Mouse (Mus musculus) neural tube, embryonic 15.5 days (tissue): ENCODE measurements around the gene Gm17387. TPM values are rescaled to one million over a fixed set of nuclear protein-coding genes. Genes with fewer than 3 reads are reported as not detected.
"Not testable (repeated sequence)": the region's sequence is repeated elsewhere in the genome, so short reads cannot be mapped to it uniquely, and the experiment has no call there.

Source experiments
- ATAC-seq: fragments of 200-750 bp; cut with Nextera tagmentation; 2 replicates; pipeline ENCODE4 v1.8.0; 2017; ENCODE audit warnings: mild to moderate bottlenecking, moderate TSS enrichment, moderate library complexity; ENCODE audit not compliant: low FRiP score
- H3K27ac ChIP-seq: fragments of 300-500 bp; sonication (generic); replicated peaks from 2 replicates; pipeline ENCODE4 v1.5.1; 2015; ENCODE audit warnings: mild to moderate bottlenecking, inconsistent platforms
- H3K27me3 ChIP-seq: fragments of 300-500 bp; sonication (generic); replicated peaks from 2 replicates; pipeline ENCODE4 v1.6.1; 2015; ENCODE audit warnings: inconsistent platforms
- H3K36me3 ChIP-seq: fragments of 300-500 bp; sonication (generic); 2 replicates; pipeline ENCODE4 v1.6.1; 2015; ENCODE audit warnings: inconsistent platforms
- H3K4me1 ChIP-seq: fragments of 300-500 bp; sonication (generic); 2 replicates; pipeline ENCODE4 v1.6.1; 2015; ENCODE audit warnings: inconsistent platforms
- H3K4me2 ChIP-seq: fragments of 300-500 bp; sonication (generic); 2 replicates; pipeline ENCODE4 v1.6.1; 2015; ENCODE audit warnings: inconsistent platforms, mild to moderate bottlenecking, moderate library complexity
- H3K4me3 ChIP-seq: fragments of 300-500 bp; sonication (generic); replicated peaks from 2 replicates; pipeline ENCODE4 v1.5.1; 2015; ENCODE audit warnings: mild to moderate bottlenecking, inconsistent platforms
- H3K9ac ChIP-seq: fragments of 300-500 bp; sonication (generic); replicated peaks from 2 replicates; pipeline ENCODE4 v1.6.1; 2015; ENCODE audit warnings: mild to moderate bottlenecking, inconsistent platforms
- H3K9me3 ChIP-seq: fragments of 300-500 bp; sonication (generic); replicated peaks from 2 replicates; pipeline ENCODE4 v1.6.1; 2016; ENCODE audit warnings: inconsistent platforms
- whole genome bisulfite sequencing: fragments of 180-500 bp; shearing (Covaris S2); methylation state at CpG from one replicate; pipeline ENCODE4 v1.1.7; 2015; ENCODE audit warnings: mixed read lengths; 5-methylcytosine and 5-hydroxymethylcytosine counted together
- polyA plus RNA-seq: library from polyadenylated mRNA; unstranded; fragments of >200 nt; fragmentation: Nextera tagmentation; extraction: Ambion mirVana; gene quantifications from 2 replicates; pipeline ENCODE4 v1.2.1, GENCODE M21; 2015

Gene Gm17387
- polyA plus RNA-seq, 1 experiment from 2014 or later: not detected

DNA sequence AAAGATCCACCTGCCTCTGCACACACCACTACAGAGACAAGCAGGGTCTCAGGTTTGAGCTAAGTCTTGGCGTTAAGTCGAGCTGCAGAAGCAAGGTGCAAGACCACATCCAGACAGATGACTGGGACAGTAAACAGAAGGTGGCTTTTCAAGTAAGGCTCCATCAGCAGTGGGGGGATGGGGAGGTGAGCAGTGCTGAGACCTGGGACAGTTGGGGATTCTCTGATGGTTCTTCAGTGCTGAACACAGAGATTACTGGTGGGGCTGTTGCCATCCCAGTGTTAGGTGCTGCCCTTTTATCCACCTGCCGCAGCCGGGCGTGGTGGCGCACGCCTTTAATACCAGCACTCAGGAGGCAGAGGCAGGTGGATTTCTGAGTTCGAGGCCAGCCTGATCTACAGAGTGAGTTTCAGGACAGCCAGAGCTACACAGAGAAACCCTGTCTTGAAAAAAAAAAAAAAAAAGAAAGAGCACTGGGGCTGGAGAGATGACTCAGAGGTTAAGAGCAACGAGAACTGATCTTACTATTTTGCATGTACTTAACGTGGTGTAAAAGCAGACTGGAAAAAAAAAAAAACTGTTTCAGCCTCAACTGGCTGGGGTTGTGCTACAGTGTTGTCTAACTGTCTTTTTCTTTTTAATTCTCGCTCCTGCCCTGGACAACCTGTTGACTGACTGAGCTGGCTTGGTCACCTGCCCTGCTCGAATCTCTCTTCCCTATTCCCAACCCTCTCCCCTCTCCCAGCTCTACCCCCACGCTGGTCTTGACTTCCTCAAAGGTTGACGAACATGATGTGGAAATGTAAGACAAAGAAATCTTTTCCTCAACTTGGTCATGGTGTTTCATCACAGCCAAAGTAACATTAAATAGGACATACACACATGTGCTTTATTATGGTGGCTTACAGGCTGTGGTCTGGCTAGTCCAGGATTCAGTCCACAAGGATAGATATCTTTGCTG, 7.2 kb upstream of the Gm17387 start:
- Histone ChIP-seq H3K4me2 (no peak overlapping the region), H3K9me3 (no peaks in the 10 kb centered on the region), H3K9ac (no peak overlapping the region), H3K27ac (no peak overlapping the region), H3K4me3 (no peak overlapping the region), H3K27me3 (no peaks in the 10 kb centered on the region), H3K4me1 (no peaks in the 10 kb centered on the region), H3K36me3 (no peaks in the 10 kb centered on the region)
- WGBS: 85% methylated on average over 14 of the region's 14 CpGs
- no peak for ATAC-seq

DNA sequence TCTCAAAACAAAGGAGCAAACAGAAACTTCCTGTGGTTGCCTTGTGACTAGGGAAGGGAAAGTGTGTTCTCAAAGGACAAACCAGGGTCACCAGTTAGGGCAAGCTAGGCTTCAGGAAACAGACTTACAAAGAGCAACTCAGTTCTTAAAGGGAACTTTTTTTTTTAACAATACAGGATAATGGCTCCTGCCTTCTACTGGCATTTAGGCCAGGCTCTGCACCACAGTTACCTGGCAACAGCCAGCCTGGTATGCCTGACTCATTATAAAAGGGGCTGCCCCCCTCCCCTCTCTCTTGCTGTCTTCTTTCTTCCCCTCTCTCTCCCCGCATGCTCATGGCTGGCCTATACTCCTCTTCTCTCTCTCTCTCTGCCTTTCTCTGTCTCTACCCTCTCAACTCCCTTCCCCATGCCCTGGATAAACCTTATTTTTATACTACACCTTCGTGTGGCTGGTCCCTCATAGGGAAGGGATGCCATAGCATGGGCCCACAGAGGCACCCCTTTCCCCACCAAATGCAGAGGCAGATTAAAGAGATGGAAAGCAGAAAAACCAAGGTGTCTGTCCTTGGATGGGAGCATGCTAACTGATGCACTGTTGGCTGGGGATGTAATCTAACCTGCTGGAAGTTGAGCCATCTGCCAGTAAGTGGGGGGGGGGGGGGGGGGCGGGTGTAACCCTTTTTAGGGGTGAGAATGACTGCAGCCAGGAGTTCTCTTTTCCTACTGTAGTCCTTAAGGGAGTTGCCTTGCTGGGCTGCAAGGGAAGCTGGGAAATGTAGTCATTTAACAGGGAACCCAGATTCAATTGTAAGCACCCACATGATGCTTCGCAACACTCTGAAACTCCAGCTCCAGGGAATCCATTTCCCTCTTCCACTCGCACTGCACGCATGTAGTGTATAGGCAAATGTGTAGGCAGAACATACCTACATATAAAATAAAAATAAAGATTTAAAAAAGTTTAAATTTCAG, 3.8 kb upstream of the Gm17387 start:
- Histone ChIP-seq H3K27me3 (no peaks in the 10 kb centered on the region), H3K9ac (no peak overlapping the region), H3K4me2 (no peak overlapping the region), H3K36me3 (no peaks in the 10 kb centered on the region), H3K4me1 (no peaks in the 10 kb centered on the region), H3K27ac (peak overlapping the region; percentile 80), H3K9me3 (no peaks in the 10 kb centered on the region), H3K4me3 (no peak overlapping the region)
- WGBS: 14% methylated on average over 6 of the region's 6 CpGs
- ATAC-seq: peak; percentile 73; the same call in 1 of the 2 replicates

DNA sequence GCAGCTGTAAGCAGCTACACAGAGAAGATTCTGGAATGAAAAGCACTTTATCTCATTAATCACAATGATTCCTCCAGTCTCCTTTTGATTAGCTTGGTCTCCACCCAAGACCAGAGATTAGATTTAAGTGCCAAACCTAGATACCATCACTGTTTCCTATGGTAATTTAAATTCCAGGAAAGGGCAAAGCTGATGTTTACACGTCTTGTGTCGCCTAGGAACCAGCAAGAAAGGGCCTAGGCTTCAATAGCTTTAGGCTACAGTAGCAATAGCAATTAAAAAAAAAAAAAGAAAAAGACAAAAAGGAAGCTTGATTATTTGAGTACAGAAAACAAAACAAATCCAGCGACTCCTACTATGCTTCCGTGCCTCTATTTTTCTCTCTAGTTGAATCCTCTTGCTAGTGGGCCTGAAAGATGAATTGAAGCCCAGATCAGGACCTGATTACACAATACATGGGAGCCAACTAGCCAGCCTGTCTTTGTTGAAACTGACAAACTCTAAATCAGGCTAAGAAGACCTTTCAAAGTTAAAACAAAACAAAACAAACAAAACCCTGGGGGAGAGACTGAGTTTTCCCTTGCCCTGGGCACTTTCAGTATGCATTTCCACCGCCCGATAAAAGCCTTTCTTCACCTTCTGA, 2.7 kb upstream of the Gm17387 start:
- H3K4me3 ChIP-seq: no peak overlapping the region
- ATAC-seq: no peak
- no peak overlapping the region for H3K4me2 ChIP-seq
- H3K9me3 ChIP-seq: no peaks in the 10 kb centered on the region
- H3K9ac ChIP-seq: no peak overlapping the region
- H3K27me3 ChIP-seq: no peaks in the 10 kb centered on the region
- H3K36me3 ChIP-seq: no peaks in the 10 kb centered on the region
- WGBS: 9% methylated on average over 6 of the region's 6 CpGs
- peak overlapping the region; percentile 80 for H3K27ac ChIP-seq
- no peaks in the 10 kb centered on the region for H3K4me1 ChIP-seq

DNA sequence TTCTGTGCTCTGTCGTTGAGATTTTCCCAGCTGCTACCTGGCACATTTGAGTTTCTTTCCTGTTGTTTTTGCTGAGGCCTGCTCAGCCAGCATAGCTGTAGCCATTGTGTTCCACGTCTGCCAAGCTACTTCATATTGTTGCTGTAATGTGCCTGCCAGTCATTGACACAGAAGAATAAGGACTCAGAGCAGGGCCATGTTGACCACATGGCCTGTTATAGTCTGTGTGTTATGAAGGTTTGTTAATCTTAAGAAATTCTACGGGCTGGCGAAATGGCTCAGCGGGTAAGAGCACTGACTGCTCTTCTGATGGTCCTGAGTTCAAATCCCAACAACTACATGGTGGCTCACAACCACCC, 2.2 kb upstream of the Gm17387 start:
- H3K9ac ChIP-seq: no peak overlapping the region
- H3K27me3 ChIP-seq: no peaks in the 10 kb centered on the region
- ATAC-seq: no peak
- no peak overlapping the region for H3K4me3 ChIP-seq
- WGBS: 37% methylated on average over 5 of the region's 5 CpGs
- no peaks in the 10 kb centered on the region for H3K36me3 ChIP-seq
- no peak overlapping the region for H3K4me2 ChIP-seq
- no peaks in the 10 kb centered on the region for H3K9me3 ChIP-seq
- no peaks in the 10 kb centered on the region for H3K4me1 ChIP-seq
- peak overlapping the region; percentile 80 for H3K27ac ChIP-seq

DNA sequence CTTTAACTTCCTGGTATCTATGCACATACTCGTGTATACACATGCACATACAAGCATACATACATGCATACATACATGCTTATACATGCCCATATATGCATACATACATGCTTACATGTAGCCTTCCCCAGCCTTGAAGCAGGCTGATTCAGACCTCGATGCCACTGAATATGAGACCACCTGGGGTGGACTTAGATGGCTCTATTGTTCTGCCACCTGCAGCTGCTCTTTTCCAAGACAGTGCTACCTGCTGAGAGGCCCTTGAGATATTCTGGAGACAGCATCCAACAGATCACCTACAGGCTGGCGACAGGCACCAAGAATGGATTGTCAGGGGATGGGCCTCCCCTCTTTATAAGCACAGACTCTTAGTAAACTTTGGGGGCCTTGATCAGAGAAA, 1.5 kb downstream of the Gm17387 start:
- no peak overlapping the region for H3K9ac ChIP-seq
- no peak overlapping the region for H3K27ac ChIP-seq
- H3K4me1 ChIP-seq: no peaks in the 10 kb centered on the region
- no peak overlapping the region for H3K4me3 ChIP-seq
- no peak for ATAC-seq
- no peak overlapping the region for H3K4me2 ChIP-seq
- 45% methylated on average over 3 of the region's 3 CpGs for WGBS
- no peaks in the 10 kb centered on the region for H3K27me3 ChIP-seq
- no peaks in the 10 kb centered on the region for H3K36me3 ChIP-seq
- H3K9me3 ChIP-seq: no peaks in the 10 kb centered on the region

DNA sequence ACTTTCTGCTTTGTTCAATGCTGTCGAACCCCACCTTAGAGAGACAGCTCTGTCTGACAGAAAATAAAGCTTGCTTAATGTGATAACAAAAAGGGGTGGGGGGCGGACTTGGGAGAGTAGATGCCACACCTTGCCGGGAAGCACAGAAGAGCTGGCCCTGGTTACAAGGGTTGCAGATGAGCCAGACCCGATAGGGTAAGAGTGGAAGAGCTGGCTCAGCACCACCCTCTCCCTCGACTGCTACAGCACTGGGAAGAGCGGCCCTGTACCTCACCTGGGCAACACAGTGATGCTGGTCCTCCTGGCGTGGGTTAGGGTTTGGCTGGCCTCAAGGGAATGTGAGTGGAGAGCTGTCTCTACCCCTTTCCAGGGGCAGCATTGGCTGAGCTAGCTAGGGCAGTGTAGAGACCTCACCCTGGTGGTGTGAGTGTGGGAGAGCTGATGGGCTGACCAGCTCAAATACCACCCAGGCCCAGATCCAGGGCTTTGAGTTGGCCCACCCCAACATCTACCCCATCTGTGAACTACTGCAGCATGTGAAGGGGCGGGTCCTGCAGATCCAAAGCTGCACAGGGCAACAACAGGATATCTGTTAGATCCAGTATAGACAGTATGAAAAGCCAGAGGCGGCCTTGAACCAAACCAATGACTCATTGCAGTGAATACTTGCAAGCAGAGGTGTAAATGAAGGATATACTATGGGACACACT, 3.7 kb downstream of the Gm17387 start:
- no peaks in the 10 kb centered on the region for H3K4me1 ChIP-seq
- no peaks in the 10 kb centered on the region for H3K9me3 ChIP-seq
- ATAC-seq: no peak
- WGBS: 84% methylated on average over 9 of the region's 9 CpGs
- no peak overlapping the region for H3K27ac ChIP-seq
- no peak overlapping the region for H3K4me3 ChIP-seq
- H3K9ac ChIP-seq: no peak overlapping the region
- no peaks in the 10 kb centered on the region for H3K27me3 ChIP-seq
- no peak overlapping the region for H3K4me2 ChIP-seq
- no peaks in the 10 kb centered on the region for H3K36me3 ChIP-seq

DNA sequence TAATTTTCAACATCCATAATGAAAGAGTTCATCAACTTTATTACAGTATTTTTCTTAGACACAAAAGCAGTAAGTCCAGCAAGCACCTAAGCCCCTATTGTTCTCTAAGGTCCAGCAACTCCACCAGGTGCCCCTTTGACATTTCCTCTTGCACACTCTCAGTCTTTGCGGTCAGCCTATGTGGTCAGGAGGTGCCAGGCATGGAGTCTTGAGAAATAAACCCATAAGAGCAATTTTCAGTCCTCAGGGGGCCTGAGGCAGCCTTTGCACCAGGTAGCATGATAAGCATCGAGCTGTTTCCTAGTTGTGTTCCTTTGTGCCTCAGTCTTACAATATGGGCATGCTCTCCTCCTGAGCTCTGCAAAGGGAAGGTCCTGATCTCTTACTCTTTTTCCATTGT, 7.7 kb downstream of the Gm17387 start:
- WGBS: 83% methylated on average over 1 of the region's 2 CpGs
- H3K9ac ChIP-seq, H3K36me3 ChIP-seq, H3K4me3 ChIP-seq, ATAC-seq, H3K4me1 ChIP-seq, H3K27me3 ChIP-seq, H3K4me2 ChIP-seq, H3K9me3 ChIP-seq, H3K27ac ChIP-seq: not testable (repeated sequence)

DNA sequence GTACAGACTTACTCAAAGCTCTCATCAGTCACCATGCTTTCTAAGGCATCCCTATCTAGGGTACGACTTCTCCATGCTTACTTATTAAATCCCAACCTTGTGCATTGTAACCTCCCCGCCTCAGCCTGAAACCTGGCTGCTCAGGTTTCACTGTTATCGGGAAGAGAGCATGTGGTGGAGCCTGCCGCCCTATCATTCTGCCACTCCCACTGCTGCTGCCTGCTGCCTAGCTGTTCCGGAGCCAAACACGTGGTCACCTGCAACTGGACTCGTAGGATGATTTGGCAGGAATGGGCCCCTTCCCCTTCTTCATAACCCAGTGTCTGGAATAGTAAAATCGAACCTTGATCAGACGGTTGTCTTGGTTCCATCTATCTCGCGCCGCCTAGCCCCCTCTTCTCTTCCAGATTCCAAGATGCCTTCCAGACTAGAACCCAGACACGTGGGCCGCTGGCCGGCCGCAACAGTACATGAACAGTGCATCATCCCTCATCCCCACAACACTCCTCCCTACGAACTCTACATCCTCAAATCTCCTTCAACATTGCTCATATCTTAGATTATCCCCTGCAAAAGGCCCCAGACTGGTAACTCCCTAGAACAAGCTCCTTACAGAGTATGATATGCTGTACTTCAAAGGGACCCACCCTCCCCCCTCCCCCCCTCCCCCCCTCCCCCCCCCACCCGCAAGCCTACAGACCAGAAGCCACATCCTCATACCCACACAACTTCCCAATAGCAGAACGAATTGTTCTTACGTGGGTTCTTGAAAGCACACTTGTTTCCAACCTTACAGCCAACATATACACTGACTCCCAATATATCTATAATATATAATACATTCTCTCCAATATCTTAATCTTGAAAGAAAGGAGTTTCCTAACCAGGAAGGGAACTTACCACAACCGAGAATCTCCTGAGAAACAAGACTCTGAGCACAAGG, 9.4 kb downstream of the Gm17387 start:
- H3K4me2 ChIP-seq: no peak overlapping the region
- H3K4me1 ChIP-seq: 0 out of 2 replicates have a peak, but pooled peaks cover 2% of the 10 kb centered on the region
- no peak overlapping the region for H3K9ac ChIP-seq
- 86% methylated on average over 21 of the region's 21 CpGs for WGBS
- no peak overlapping the region for H3K27ac ChIP-seq
- H3K4me3 ChIP-seq: no peak overlapping the region
- no peaks in the 10 kb centered on the region for H3K27me3 ChIP-seq
- H3K36me3 ChIP-seq: no peaks in the 10 kb centered on the region
- no peaks in the 10 kb centered on the region for H3K9me3 ChIP-seq
- no peak for ATAC-seq

DNA sequence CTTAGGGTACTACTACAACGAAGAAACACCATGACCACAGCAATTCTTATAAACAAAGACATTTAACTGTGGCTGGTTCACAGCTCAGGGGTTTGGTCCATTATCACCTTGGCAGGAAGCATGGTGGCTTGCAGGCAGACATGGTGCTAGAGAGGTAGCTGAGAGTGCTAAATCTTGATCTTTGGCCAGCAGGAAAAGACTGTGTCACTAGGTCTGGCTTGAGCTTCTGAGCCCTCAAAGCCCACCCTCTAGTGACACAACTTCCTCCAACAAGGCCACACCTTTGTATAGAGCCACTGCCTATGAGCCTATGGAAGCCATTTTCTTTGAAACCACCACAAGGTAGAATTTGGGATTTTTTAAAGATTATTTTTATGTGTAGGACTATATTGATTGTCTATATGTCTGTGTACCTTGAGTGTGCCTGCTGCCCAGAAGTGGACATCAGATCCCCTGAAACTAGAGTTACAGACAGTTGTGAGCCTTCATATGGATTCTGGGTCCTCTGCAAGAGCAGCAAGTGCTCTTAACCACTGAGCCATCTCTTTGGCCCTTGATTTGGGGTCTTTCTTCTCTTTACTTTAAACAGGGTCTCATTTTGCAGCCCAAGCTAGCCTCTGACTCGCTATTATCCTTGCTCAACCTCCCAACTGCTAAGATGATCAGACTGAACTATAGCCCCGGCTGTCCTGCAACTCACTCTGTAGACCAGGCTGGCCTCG, 10.6 kb downstream of the Gm17387 start:
- Histone ChIP-seq H3K4me2 (no peak overlapping the region), H3K27me3 (no peaks in the 10 kb centered on the region), H3K9me3 (no peaks in the 10 kb centered on the region), H3K4me1 (0 out of 2 replicates have a peak, but pooled peaks cover 2% of the 10 kb centered on the region), H3K4me3 (no peak overlapping the region), H3K36me3 (no peaks in the 10 kb centered on the region), H3K27ac (no peak overlapping the region; the same call in 1 of the 2 replicates), H3K9ac (no peak overlapping the region)
- WGBS: 92% methylated on average over 4 of the region's 4 CpGs
- no peak for ATAC-seq
